Mouse (Mus musculus): ENCODE measurements around the gene Zbbx.

Gene Zbbx

DNA sequence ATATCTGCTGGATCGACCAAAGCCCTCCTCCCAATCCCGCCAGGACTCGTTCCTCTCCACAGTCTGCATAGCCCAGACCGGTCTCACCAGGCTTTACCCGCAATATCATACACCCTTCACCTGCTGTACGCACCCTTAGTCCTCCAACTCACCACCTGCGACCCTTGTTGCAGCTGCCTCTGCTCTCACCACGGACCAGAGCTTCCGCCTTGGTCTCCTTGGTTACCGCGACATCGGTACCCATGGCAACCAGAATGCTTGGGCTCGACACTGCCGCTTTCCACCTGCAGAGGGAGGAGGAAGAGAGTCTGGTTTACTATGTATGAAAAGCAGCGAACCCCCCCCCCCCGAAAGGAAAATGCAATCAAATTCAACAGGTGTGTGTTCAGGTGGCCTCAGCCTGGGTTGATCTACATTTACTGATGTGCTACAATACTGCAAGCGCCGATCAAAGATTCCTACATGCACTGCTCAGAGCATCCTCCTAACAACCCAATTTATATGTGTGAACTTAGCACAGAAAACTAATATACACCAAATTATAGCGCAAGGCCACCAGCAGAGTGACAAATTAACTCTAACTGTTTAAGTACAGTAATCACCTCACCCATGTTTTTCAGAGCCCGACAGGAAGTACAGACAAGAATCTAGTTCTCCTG is at the start of gene Zbbx:
Gene Zbbx (minus strand): TSS at position 197 of the 659 bp plus-strand sequence.
- no peak for DNase-seq

DNA sequence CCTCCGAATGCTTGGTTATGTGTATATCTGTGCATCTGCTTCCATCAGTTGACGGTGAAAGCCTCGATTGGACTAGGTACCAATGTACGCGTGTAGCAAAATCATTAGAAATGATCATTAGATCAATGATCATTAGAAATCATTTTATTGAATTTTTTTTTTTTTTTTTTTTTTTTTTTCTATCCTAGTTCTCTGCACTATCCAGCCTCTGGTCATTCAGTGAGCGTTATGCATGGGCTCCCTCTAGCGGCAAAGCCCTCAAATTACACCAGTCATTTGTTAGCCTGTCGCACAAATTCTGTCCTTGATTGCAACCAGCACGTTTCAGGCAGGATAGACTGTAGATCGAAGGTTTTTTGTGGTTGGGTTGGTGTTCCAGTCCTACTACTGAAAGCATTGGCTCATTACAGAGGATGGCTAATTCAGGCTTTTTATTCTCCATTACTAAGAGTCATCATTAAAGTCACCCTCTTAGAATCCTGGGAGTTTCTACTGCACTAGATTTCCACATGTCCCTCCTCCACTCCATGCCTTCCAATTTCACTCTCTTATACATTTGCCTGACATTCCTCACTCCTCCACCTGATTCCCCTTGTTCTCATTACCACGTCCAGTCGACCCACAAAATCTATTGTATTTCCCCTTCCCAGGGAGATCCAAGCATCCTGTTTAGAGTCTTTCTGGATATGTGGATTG is 38.1 kb upstream of the Zbbx start:
- peak; percentile 12 for DNase-seq

DNA sequence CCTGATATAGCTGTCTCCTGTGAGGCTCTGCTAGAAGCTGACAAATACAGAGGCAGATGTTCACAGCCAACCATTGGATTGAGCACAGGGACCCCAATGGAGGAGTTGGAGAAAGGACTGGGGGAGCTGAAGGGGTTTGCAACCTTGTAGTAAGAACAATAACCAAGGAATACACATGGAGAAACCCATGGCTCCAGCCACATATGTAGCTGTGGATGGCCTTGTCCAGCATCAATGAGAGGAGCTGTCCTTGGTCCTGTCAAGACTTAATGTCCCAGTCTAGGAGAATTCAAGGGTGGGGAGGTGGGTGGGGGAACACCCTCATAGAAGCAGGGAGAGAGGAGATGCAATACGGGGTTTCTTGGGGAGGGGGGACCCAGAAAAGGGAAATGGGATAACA is 17.8 kb upstream of the Zbbx start:
- DNase-seq, result no peak

DNA sequence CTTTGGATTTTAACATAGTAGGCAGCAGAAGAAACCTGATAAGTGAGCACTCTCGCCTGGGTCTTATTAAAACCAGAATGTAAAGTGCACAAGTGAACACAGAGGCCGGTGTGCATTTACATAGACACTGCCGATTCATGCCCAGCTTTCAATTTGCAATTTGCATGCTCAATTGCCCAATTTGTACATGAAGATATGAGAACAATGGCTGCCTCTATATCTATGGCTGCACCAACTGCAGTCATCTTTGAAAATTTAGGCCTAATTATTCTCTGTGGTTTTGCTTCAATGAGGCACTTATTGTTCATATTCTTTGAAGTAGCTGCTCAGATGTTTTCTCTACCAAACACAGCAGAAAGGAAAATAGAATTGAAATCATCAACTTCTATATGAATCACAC is 23.0 kb downstream of the Zbbx start:
- DNase-seq, result no peak

DNA sequence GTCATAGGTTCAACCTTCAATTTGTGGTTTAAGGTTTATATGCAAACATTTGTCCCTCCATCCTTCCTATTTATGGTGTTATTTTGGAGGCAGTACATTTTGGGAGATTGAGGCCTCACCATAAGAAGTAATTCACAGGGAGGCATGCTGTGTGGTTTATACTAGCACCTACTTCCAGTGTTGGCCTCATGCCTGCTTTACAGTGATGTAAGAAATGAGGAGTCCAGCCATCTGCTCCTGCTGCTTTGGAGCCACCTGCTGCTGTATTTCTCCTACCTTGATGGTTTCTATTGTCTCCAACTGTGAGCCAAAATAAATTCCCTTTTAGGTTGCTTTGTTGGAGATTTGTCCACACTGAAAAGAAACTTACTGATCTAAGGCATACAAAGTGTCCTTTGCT is 60.0 kb downstream of the Zbbx start:
- DNase-seq, result no peak

DNA sequence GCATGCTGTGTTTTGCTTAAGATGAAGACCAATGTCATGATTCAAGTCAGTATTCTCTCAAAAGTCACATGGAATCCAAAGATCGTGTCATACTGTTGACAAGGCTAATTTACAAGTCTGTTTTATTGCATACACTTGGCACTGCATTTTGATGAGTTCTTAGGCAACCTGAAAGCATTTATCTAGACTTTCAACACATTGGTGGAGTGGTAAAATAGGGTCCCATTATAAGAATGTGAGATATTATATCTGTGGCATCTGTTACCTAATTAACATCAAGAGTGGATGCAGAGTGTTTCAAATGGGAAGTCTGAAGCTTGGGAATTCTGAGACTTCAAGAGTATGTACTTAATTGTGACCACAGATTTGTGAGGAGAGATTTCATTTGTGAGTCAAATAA is 79.1 kb downstream of the Zbbx start:
- no peak for DNase-seq

DNA sequence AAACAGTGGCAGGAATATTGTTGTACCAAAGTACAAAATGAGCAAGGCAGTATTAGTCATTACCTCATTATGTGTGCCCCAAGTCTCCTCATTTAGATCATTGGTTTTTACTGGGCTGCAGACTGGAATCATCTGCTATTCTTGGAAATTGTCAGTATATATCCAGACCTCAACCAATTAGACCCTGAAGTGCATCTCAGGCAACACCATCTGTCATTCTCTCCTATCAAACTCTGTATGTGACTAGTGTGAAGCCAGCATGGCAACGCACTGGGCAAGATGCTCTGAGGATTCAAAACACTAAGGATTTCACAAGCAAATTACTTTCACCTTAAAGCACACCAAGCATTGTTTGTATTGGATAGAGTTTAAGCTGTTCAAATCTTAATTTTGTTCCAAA is 85.9 kb downstream of the Zbbx start:
- DNase-seq, result no peak

DNA sequence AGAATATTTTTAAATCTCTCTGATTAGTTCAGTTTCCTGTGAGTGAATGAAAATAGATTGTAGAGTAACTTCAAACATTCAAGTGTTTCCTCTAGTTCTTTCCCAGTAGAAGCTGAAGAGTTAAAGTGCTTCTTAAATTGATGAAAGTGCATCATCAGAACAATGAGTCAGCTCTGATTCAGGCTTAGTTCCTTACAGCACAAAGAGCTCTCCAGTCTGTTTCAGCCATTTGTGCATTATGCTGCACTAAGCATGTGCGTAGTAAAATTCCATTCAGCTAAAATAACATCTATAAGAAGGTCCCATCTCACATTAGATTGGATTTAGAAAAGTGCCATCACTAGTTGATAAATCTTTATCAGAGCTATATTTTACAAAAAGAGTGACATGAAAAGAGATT is 155.1 kb downstream of the Zbbx start:
- no peak for DNase-seq
